Mouse (Mus musculus) layer of hippocampus, postnatal 36 days (tissue): ENCODE data around the gene Clec11a. TPM values are rescaled to one million over a fixed set of nuclear protein-coding genes. Genes with fewer than 3 reads are reported as not detected.

Experiments used
- DNase-seq, 2 experiments: peaks; one replicate each; pipeline ENCODE4 v3.0.0; 2022
- total RNA-seq, 2 experiments: library from RNA; stranded (reverse); gene quantifications; 2 replicates each; pipeline ENCODE4 v1.2.3; 2021

Clec11a gene
- total RNA-seq, 2 experiments from 2014 or later, result 2.9 to 3.8 TPM

- no peak for DNase-seq
Observed at GRCm38 (mm10) chr7:44276461-44277249, 30.0 kb downstream of the Clec11a start.

GRCm38 (mm10) chr7:44275546-44275945 lies 31.2 kb downstream of the Clec11a start:
- DNase-seq, result no peak

GRCm38 (mm10) chr7:44274096-44274495 lies 32.6 kb downstream of the Clec11a start:
- DNase-seq, result no peak

- DNase-seq, result no peak
Observed at GRCm38 (mm10) chr7:44273446-44273845, 33.3 kb downstream of the Clec11a start.

GRCm38 (mm10) chr7:44272546-44272945 lies 34.2 kb downstream of the Clec11a start:
- DNase-seq, result no peak

- DNase-seq, result no peak
Observed at GRCm38 (mm10) chr7:44271309-44271708, 35.4 kb downstream of the Clec11a start.

GRCm38 (mm10) chr7:44269397-44269796 lies 37.3 kb downstream of the Clec11a start:
- no peak for DNase-seq

GRCm38 (mm10) chr7:44268117-44268516 lies 38.6 kb downstream of the Clec11a start:
- DNase-seq, result no peak

GRCm38 (mm10) chr7:44262791-44263643 lies 43.7 kb downstream of the Clec11a start:
- peak; percentile 93 to 97 for DNase-seq

GRCm38 (mm10) chr7:44261147-44261546 lies 45.6 kb downstream of the Clec11a start, which contains the start of gene Gm15517:
Gene Gm15517 (plus strand): TSS chr7:44261447.
- DNase-seq, result no peak

GRCm38 (mm10) chr7:44260410-44260809 lies 46.3 kb downstream of the Clec11a start:
- DNase-seq, result no peak

- no peak for DNase-seq
Observed at GRCm38 (mm10) chr7:44257278-44257677, 49.4 kb downstream of the Clec11a start, which contains the start of gene Acp4. Gene Acp4 (minus strand): TSS chr7:44257378.

- DNase-seq, result no peak
Observed at GRCm38 (mm10) chr7:44254930-44255329, 51.8 kb downstream of the Clec11a start.

GRCm38 (mm10) chr7:44253023-44253616 lies 53.6 kb downstream of the Clec11a start:
- DNase-seq, result no peak

Other genes starting within 250 kb of the Clec11a start
- gene Klk1b21, start 204.6 kb downstream of the Clec11a start, total RNA-seq, result not detected
- not detected for gene Klk1b22, start 194.2 kb downstream of the Clec11a start, total RNA-seq
- not detected for gene Klk1b16, start 170.1 kb downstream of the Clec11a start, total RNA-seq
- gene Klk1b24, start 118.7 kb downstream of the Clec11a start, total RNA-seq, result not detected
- gene Klk1b3, start 108.7 kb downstream of the Clec11a start, total RNA-seq, result not detected
- gene Klk1b4, start 99.5 kb downstream of the Clec11a start, total RNA-seq, result not detected
- not detected for gene Klk1b5, start 91.0 kb downstream of the Clec11a start, total RNA-seq
- not detected for gene Klk1, start 81.5 kb downstream of the Clec11a start, total RNA-seq
- not detected for gene Gm36864, start 70.7 kb downstream of the Clec11a start, total RNA-seq
- 1 to 10 TPM in 1 of 2 experiments, under 1 TPM in 1; 0.99 to 1.2 TPM for gene 1700028J19Rik, start 60.2 kb downstream of the Clec11a start, total RNA-seq
- 10 to 100 TPM; 82.0 to 92.1 TPM for gene 2410002F23Rik, start 60.2 kb downstream of the Clec11a start, total RNA-seq
- gene Acp4, start 49.5 kb downstream of the Clec11a start, total RNA-seq, result not detected
- gene Gm15517, start 45.5 kb downstream of the Clec11a start, total RNA-seq, result not detected
- gene Shank1, start 3.4 kb upstream of the Clec11a start, total RNA-seq, result 100 to 1,000 TPM; 588 to 654 TPM
- gene Syt3, start 77.2 kb upstream of the Clec11a start, total RNA-seq, result 10 to 100 TPM; 84.8 to 92.0 TPM
- gene 1700008O03Rik, start 78.9 kb upstream of the Clec11a start, total RNA-seq, result 1 to 10 TPM; 3.1 to 3.4 TPM
- gene Lrrc4b, start 122.1 kb upstream of the Clec11a start, total RNA-seq, result 100 to 1,000 TPM; 311 to 332 TPM
- 10 to 100 TPM; 13.3 to 21.6 TPM for gene Aspdh, start 158.5 kb upstream of the Clec11a start, total RNA-seq
- gene Josd2, start 161.1 kb upstream of the Clec11a start, total RNA-seq, result 100 to 1,000 TPM in 1 of 2 experiments, 10 to 100 TPM in 1; 94.5 to 102 TPM
- gene Emc10, start 189.6 kb upstream of the Clec11a start, total RNA-seq, result 100 to 1,000 TPM; 205 to 215 TPM
- 10 to 100 TPM; 14.3 to 15.7 TPM for gene Fam71e1, start 189.7 kb upstream of the Clec11a start, total RNA-seq
- gene Mybpc2, start 217.8 kb upstream of the Clec11a start, total RNA-seq, result under 1 TPM in 1 of 2 experiments, not detected in 1; 0.12 TPM
- under 1 TPM in 1 of 2 experiments, not detected in 1; 0.13 TPM for gene Spib, start 225.2 kb upstream of the Clec11a start, total RNA-seq
- gene Pold1, start 241.9 kb upstream of the Clec11a start, total RNA-seq, result 1 to 10 TPM; 6.2 to 8.7 TPM
- gene Nr1h2, start 247.0 kb upstream of the Clec11a start, total RNA-seq, result 10 to 100 TPM; 58.7 to 62.1 TPM